Mouse (Mus musculus): ENCODE measurements around the gene Shd.

The Shd gene

GRCm38 (mm10) chr17:55959946-55960740, 10.1 kb upstream of the Shd start:
- DNase-seq = peak; percentile 67

- no peak for DNase-seq
Observed at GRCm38 (mm10) chr17:55960791-55961190, 9.5 kb upstream of the Shd start.

DNA sequence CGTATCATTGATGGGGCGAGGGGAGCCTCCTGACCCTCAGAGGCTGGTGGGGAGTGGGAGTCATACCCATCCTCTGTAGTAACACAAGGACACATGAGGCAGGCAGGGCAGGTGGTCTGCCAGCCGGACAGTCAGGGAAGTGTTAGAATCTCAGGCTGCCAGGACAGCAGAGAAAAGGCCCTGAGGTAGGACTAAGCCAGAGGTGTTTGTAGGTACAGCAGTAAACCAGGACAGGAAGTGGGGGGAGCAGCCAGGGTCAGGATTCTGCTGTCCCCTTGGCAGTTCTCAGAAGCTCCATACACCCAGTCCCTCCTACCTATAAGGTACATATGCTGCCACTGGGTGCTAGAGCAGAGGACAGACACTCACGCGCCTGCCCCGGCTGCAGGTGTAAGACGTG, 8.6 kb upstream of the Shd start:
- no peak for DNase-seq

- DNase-seq = no peak
Observed at GRCm38 (mm10) chr17:55963171-55963570, 7.1 kb upstream of the Shd start.

GRCm38 (mm10) chr17:55964496-55964895, 5.8 kb upstream of the Shd start:
- no peak for DNase-seq

DNA sequence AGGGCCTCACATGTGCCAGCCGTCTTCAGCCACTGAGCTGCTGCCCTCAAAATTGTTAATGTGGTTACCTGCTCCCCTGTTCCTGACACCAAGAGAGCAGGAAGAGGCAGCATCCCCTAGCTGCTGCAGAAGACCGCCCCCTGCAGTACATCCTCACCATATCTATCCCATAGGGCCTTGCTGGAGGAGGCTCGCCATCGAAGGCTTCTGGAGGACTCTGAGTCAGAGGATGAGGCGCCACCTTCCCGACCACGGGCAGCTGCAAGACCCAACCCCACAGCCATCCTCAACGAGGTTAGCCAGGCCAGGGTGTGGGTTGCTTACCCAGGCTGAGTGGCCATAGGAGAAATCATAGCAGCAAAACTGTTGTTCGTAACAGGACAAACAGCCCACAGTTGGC, 5.3 kb upstream of the Shd start:
- no peak for DNase-seq

- DNase-seq = no peak
Observed at GRCm38 (mm10) chr17:55967186-55967585, 3.1 kb upstream of the Shd start.

GRCm38 (mm10) chr17:55968210-55968609, 2.1 kb upstream of the Shd start:
- no peak for DNase-seq

DNA sequence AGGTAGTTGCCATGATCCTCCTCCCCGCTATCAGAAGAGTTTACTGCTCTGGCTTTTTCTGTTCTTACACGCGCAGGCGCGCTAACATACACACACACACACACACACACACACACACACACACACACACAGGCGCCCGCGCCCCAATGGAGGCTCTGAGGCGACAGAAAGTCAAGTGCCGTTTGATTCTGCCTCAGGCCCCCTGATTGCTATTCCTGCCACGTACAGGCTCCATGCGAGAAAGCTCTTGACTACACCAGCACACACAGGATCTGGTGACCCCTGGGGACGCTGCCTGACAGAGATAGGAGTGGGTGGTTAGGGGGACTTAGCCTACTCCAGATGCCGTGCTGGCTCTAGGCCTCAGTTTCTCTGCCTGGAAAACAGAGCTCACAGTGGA, 707 bp upstream of the Shd start:
- DNase-seq = no peak

GRCm38 (mm10) chr17:55971453-55971852, 1.2 kb downstream of the Shd start:
- no peak for DNase-seq

- DNase-seq = peak; percentile 90
Observed at GRCm38 (mm10) chr17:55976255-55976862, 6.1 kb downstream of the Shd start.

GRCm38 (mm10) chr17:55977301-55977700, 7.0 kb downstream of the Shd start:
- DNase-seq = no peak

- DNase-seq = peak; percentile 88
Observed at GRCm38 (mm10) chr17:55986030-55986961, 16.0 kb downstream of the Shd start, which contains the start of gene Fsd1. Fsd1 (plus strand) TSS chr17:55986509.

DNA sequence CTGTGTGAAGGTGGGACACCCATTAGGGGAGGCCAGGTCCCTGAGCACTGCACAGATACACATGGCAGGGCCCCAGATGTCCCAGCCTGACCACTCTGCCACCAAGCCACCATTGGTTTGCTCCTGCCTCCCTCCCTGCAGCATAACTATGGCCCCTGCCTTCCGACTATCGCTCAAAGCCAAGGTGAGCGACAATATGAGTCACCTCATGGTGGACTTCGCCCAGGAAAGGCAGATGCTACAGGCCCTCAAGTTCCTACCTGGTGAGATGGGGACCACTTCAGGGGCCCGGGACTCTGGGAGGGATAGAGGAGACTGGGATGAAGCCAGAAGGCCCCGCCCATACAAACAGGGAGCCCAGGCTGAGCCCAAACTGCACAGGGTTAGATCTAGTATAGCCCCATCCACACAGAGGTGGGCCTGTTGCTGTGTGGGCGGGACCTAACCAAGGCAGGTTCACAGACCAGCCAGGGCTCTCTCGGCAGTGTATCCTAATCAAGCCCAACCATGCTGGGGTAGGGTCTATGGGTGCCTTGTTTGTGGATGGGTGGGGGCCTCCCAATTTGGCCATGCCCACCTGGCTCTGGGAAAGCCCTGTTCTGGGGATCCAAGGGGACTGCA, 20.1 kb downstream of the Shd start:
- DNase-seq = no peak

GRCm38 (mm10) chr17:55996007-55996406, 25.7 kb downstream of the Shd start:
- no peak for DNase-seq

DNA sequence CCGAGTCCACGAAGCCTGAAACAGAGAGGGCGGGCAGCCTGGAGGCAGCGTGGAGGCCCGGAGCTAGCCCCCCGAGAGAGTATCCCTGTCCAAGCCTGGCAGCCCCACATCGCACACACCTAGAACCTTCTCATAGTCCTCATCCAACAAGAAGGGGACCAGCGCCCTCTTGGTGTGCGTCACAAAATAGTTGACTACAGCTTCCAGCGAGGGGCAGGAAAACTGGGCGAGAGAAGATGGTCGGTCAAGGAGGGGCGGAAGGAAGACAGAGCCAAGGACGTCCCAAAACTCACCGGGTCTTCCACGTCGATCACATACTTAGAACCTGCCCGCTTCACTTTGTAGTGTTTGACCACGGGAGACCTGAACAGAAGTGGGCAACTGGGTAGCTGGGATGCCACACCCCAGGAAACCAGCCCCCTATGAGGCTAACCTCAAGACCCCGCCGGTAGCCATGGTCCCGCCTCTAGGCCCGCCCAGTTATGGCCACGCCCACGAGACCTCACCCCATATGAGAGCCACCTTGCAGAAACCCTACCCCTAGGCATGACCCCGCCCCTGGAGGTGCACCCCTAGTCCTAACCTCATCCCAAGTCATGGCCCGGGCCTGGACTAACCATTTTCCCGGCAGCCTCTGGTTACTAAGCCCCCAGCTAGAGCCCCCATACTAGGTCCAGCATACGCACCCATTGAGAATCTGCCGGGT, 29.7 kb downstream of the Shd start:
- DNase-seq = no peak

DNA sequence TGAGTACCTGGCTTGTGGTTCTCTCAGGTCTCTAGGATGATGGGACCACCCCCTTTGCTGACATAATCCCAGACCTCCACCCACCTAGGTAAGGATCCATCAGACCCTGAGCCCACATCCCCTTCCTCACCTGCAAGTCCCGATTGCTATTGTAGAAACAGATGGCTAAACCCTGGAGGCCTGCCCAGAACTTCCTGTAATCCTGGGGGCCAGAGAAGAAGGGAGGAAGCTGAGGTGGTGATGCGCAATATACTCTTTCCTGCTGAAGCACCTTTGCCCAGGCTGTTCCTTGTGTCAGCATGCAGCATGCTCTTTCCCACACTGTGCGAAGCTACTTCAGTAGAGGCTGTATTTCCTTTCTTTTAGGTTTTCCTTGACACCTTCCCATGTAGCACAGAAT, 32.7 kb downstream of the Shd start:
- DNase-seq = peak; percentile 63

DNA sequence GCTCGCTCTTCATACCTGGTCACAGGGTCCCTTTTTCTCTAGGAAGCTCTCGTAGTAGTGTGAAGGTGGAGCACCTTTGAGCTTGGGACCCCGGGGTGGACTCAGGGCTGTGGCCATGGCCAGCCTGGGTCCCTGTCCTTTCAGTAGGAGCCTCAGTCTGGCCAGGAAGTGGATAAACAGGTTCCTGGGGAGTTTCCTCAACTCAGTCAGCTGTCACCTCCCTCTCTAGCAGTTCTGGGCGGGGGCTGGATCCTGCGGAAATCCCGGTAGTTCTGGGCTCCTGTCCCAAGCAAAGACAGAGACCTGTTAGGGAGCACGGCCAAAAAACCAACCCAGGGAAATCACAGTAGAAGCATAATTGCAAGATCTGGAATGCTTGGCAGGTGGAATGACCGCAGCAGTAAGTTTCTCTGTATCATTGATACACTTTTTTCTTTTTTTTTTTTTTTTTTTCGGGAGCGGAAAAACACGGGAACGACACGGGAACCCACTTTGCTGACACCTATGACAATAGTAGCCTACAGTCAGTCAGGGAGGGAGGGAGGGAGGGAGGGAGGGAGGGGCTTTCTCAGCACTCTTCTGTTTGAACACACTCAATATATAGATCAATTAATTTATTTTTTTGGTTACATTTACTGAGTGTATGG, 35.3 kb downstream of the Shd start, which contains the start of the genes Stap2 and Mpnd:
TSS of gene Stap2 (minus strand) at position 170 of the 647 bp plus-strand sequence.
TSS of gene Mpnd (plus strand) at position 297 of the 647 bp plus-strand sequence.
- DNase-seq = peak; percentile 74

GRCm38 (mm10) chr17:56006956-56007355, 36.7 kb downstream of the Shd start:
- peak; percentile 68 for DNase-seq

DNA sequence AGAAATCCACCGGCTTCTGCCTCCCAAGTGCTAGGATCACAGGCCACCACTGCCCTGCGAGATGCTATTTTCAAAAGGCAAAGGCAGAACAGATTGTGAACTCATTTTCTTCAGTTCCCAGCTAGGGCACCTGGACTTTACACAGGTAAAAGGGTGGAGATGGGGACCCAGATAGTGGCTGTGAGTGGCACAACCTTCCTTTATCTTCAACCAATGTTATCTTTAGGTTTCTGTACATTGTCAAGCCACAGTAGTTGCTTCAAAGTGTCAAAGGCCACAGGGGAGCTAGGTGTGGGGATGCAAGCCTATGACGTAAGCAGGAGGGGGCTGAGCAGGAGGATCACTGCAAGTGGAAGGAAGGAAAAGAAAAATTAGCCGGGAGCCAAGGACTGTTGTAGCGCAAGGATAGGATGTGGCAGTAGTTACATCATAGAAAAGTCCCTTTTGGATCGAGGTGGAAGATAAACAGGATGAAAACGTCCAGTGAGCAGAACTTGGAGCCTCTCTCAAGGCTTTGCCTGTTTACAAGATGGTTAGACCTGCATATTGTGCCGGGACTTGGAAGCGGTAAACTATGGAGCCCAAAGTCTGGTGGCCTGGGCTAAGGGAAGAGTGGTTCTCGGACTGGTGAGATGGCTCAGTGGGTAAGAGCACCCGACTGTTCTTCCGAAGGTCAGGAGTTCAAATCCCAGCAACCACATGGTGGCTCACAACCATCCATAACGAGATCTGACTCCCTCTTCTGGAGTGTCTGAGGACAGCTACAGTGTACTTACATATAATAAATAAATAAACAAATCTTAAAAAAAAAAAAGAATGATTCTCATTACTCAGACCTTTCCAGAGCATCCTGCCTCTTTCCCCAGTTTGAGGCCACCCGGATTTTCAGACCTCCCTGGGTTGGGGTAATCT, 37.4 kb downstream of the Shd start:
- peak; percentile 62 for DNase-seq

All from cerebellum, adult 9-10 months (tissue).